Mouse (Mus musculus): ENCODE measurements around the gene Krtap6-1. TPM values are rescaled to one million over a fixed set of nuclear protein-coding genes. Genes with fewer than 3 reads are reported as not detected.
"Not testable (repeated sequence)": the region's sequence is repeated elsewhere in the genome, so short reads cannot be mapped to it uniquely, and the experiment has no call there.

Krtap6-1 gene
- not detected in 2 replicates for polyA plus RNA-seq (2014; fragmentation: Nextera tagmentation; extraction: Ambion mirVana)

- not testable (repeated sequence) for DNase-seq (ENCODE audit: low spot score); H3K9ac ChIP-seq (ENCODE audit: low read depth, low read length); H3K4me2 ChIP-seq (replicated peaks; ENCODE audit: low read depth, low read length); H3K9me3 ChIP-seq (ENCODE audit: control insufficient read depth, low read length); H3K27ac ChIP-seq (ENCODE audit: low read depth, low read length); H3K4me3 ChIP-seq (ENCODE audit: low read depth, low read length); H3K27me3 ChIP-seq (ENCODE audit: control insufficient read depth, insufficient read depth, low read length); ATAC-seq (ENCODE audit: low FRiP score); H3K4me1 ChIP-seq (replicated peaks; ENCODE audit: control insufficient read depth, insufficient read depth, low read length); H3K36me3 ChIP-seq (ENCODE audit: control insufficient read depth, insufficient read depth, low read length)
- 94% methylated on average over 3 of the region's 3 CpGs for WGBS
Observed at GRCm38 (mm10) chr16:89031399-89031798, at the start of gene Krtap6-1. Krtap6-1 (plus strand) TSS chr16:89031699.

DNA sequence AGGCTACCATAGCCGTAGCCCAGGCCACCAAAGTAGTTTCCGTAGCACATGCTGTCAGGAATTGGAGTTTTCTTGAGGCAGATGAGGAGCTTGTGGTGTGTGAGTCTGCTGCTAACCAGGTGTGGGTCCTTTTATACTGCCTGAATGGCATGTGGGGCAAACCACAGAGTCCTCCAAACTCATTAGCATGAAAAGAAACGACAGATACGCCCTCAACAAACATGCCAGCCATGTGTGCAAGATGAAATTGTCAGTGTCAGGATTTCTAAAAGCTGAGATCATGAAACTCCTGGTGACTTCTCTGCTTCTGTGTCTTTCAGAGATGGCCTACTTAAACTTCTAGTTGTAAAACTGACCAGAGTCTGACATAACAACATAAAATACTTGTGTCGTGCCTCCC, 20.8 kb upstream of the Krtap6-1 start, which contains the start of gene Krtap22-2:
Gene Krtap22-2, minus strand, starts transcription at position 101 of the 400 bp plus-strand sequence.
- no peak for DNase-seq (ENCODE audit: low spot score)
- H3K27ac ChIP-seq (ENCODE audit: low read depth, low read length) = no peak within 1 kb of the TSS
- no peak within 1 kb of the TSS for H3K4me2 ChIP-seq (replicated peaks; ENCODE audit: low read depth, low read length)
- H3K4me3 ChIP-seq (ENCODE audit: low read depth, low read length) = no peak within 1 kb of the TSS
- no peaks in the 10 kb centered on the region for H3K4me1 ChIP-seq (replicated peaks; ENCODE audit: control insufficient read depth, insufficient read depth, low read length)
- H3K36me3 ChIP-seq (ENCODE audit: control insufficient read depth, insufficient read depth, low read length) = no peaks in the 10 kb centered on the region
- H3K27me3 ChIP-seq (ENCODE audit: control insufficient read depth, insufficient read depth, low read length) = no peaks in the 10 kb centered on the region
- ATAC-seq (ENCODE audit: low FRiP score) = no peak
- H3K9me3 ChIP-seq (ENCODE audit: control insufficient read depth, low read length) = no peaks in the 10 kb centered on the region
- 85% methylated on average over 5 of the region's 5 CpGs for WGBS
- H3K9ac ChIP-seq (ENCODE audit: low read depth, low read length) = no peak within 1 kb of the TSS

- H3K4me1 ChIP-seq (replicated peaks; ENCODE audit: control insufficient read depth, insufficient read depth, low read length) = no peaks in the 10 kb centered on the region
- H3K4me2 ChIP-seq (replicated peaks; ENCODE audit: low read depth, low read length) = no peak overlapping the region
- no peak overlapping the region for H3K27ac ChIP-seq (ENCODE audit: low read depth, low read length)
- ATAC-seq (ENCODE audit: low FRiP score) (no peak), DNase-seq (ENCODE audit: low spot score) (no peak)
- H3K27me3 ChIP-seq (ENCODE audit: control insufficient read depth, insufficient read depth, low read length) = no peaks in the 10 kb centered on the region
- no peak overlapping the region for H3K4me3 ChIP-seq (ENCODE audit: low read depth, low read length)
- no peaks in the 10 kb centered on the region for H3K36me3 ChIP-seq (ENCODE audit: control insufficient read depth, insufficient read depth, low read length)
- no peak overlapping the region for H3K9ac ChIP-seq (ENCODE audit: low read depth, low read length)
- 94% methylated on average over 3 of the region's 3 CpGs for WGBS
- no peaks in the 10 kb centered on the region for H3K9me3 ChIP-seq (ENCODE audit: control insufficient read depth, low read length)
Observed at GRCm38 (mm10) chr16:89013973-89014372, 17.5 kb upstream of the Krtap6-1 start.

DNA sequence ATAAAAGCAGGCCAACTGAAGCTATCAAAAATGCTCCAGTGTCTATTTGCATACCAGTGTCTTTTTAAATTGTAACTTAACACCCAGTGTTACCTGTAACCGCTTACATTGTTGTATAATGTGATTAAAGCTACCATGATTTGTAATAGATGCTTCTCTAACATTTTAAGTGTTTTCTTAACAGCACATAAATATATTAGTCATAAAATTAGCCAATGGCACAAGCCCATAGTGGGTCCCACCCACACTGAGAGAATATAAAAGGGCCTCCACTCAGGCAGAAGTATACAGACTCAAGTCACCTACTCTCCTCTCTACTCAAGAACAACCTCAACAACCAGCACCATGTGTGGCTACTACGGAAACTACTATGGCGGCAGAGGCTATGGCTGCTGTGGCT, 16.5 kb upstream of the Krtap6-1 start, which contains the start of gene Gm10229:
Gene Gm10229, plus strand, starts transcription at position 301 of the 400 bp plus-strand sequence.
- DNase-seq (ENCODE audit: low spot score); H3K4me3 ChIP-seq (ENCODE audit: low read depth, low read length): not testable (repeated sequence)
- WGBS = 92% methylated on average over 1 of the region's 3 CpGs

GRCm38 (mm10) chr16:89041372-89041771, 9.9 kb downstream of the Krtap6-1 start, which contains the start of gene Gm10228:
Gm10228 (minus strand) TSS chr16:89041472.
- not testable (repeated sequence) for H3K36me3 ChIP-seq (ENCODE audit: control insufficient read depth, insufficient read depth, low read length); H3K4me3 ChIP-seq (ENCODE audit: low read depth, low read length); ATAC-seq (ENCODE audit: low FRiP score); H3K4me1 ChIP-seq (replicated peaks; ENCODE audit: control insufficient read depth, insufficient read depth, low read length); H3K27me3 ChIP-seq (ENCODE audit: control insufficient read depth, insufficient read depth, low read length); H3K27ac ChIP-seq (ENCODE audit: low read depth, low read length); H3K9ac ChIP-seq (ENCODE audit: low read depth, low read length); H3K9me3 ChIP-seq (ENCODE audit: control insufficient read depth, low read length); H3K4me2 ChIP-seq (replicated peaks; ENCODE audit: low read depth, low read length); DNase-seq (ENCODE audit: low spot score)
- WGBS = 93% methylated on average over 2 of the region's 4 CpGs

More for the DNA sequence above, 16.5 kb upstream of the Krtap6-1 start, which contains the start of gene Gm10229:
- not testable (repeated sequence) for H3K27ac ChIP-seq (ENCODE audit: low read depth, low read length); H3K9ac ChIP-seq (ENCODE audit: low read depth, low read length); H3K27me3 ChIP-seq (ENCODE audit: control insufficient read depth, insufficient read depth, low read length); ATAC-seq (ENCODE audit: low FRiP score); H3K36me3 ChIP-seq (ENCODE audit: control insufficient read depth, insufficient read depth, low read length); H3K9me3 ChIP-seq (ENCODE audit: control insufficient read depth, low read length); H3K4me2 ChIP-seq (replicated peaks; ENCODE audit: low read depth, low read length); H3K4me1 ChIP-seq (replicated peaks; ENCODE audit: control insufficient read depth, insufficient read depth, low read length)

GRCm38 (mm10) chr16:89047783-89048182, 16.3 kb downstream of the Krtap6-1 start, which contains the start of gene Krtap6-5:
Krtap6-5 (minus strand) TSS chr16:89047883.
- no peak within 1 kb of the TSS for H3K9ac ChIP-seq (ENCODE audit: low read depth, low read length)
- H3K4me3 ChIP-seq (ENCODE audit: low read depth, low read length) = no peak within 1 kb of the TSS
- DNase-seq (ENCODE audit: low spot score) (no peak), ATAC-seq (ENCODE audit: low FRiP score) (no peak)
- H3K9me3 ChIP-seq (ENCODE audit: control insufficient read depth, low read length) = no peaks in the 10 kb centered on the region
- H3K4me1 ChIP-seq (replicated peaks; ENCODE audit: control insufficient read depth, insufficient read depth, low read length) = no peaks in the 10 kb centered on the region
- H3K4me2 ChIP-seq (replicated peaks; ENCODE audit: low read depth, low read length) = no peak within 1 kb of the TSS
- H3K27ac ChIP-seq (ENCODE audit: low read depth, low read length) = no peak within 1 kb of the TSS
- no peaks in the 10 kb centered on the region for H3K36me3 ChIP-seq (ENCODE audit: control insufficient read depth, insufficient read depth, low read length)
- WGBS = 88% methylated on average over 3 of the region's 3 CpGs
- H3K27me3 ChIP-seq (ENCODE audit: control insufficient read depth, insufficient read depth, low read length) = no peaks in the 10 kb centered on the region

DNA sequence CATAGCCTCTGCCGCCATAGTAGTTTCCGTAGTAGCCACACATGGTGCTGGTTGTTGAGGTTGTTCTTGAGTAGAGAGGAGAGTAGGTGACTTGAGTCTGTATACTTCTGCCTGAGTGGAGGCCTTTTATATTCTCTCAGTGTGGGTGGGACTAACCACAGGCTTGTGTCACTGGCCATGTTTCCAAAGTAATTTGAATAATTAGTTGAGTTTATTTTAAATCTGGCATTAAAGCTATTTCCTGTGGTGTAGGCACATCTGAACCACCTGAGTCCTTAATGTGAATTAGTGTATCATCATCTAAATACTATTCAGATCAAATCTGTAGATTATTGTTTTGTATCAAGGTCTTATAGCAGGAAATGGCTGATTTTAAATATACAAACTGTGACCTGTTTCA, 32.4 kb downstream of the Krtap6-1 start, which contains the start of gene 1110025L11Rik:
Gene 1110025L11Rik, minus strand, starts transcription at position 101 of the 400 bp plus-strand sequence.
- WGBS = no CpG with 5 or more reads among the region's 2 CpGs
- H3K27me3 ChIP-seq (ENCODE audit: control insufficient read depth, insufficient read depth, low read length); H3K4me3 ChIP-seq (ENCODE audit: low read depth, low read length); H3K36me3 ChIP-seq (ENCODE audit: control insufficient read depth, insufficient read depth, low read length); H3K4me1 ChIP-seq (replicated peaks; ENCODE audit: control insufficient read depth, insufficient read depth, low read length); H3K4me2 ChIP-seq (replicated peaks; ENCODE audit: low read depth, low read length); ATAC-seq (ENCODE audit: low FRiP score); H3K9me3 ChIP-seq (ENCODE audit: control insufficient read depth, low read length); H3K9ac ChIP-seq (ENCODE audit: low read depth, low read length); DNase-seq (ENCODE audit: low spot score); H3K27ac ChIP-seq (ENCODE audit: low read depth, low read length): not testable (repeated sequence)

DNA sequence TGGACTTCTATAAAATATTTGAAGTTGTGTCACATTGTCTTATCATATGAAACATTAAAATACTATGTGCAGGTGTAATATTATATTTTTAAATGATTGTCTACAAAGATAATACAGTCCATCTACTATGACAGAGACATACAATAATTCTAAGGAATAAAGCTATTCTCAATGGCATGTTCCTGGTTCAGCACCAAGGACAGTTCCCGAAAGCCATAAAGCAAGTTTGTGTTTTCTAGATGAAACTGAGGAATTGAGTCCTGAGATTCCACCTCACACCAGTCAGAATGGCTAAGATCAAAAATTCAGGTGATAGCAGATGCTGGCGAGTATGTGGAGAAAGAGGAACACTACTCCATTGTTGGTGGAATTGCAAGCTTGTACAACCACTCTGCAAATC, 39.5 kb downstream of the Krtap6-1 start:
- H3K9me3 ChIP-seq (ENCODE audit: control insufficient read depth, low read length); ATAC-seq (ENCODE audit: low FRiP score); H3K4me3 ChIP-seq (ENCODE audit: low read depth, low read length); H3K9ac ChIP-seq (ENCODE audit: low read depth, low read length); H3K4me1 ChIP-seq (replicated peaks; ENCODE audit: control insufficient read depth, insufficient read depth, low read length); H3K27me3 ChIP-seq (ENCODE audit: control insufficient read depth, insufficient read depth, low read length); H3K36me3 ChIP-seq (ENCODE audit: control insufficient read depth, insufficient read depth, low read length); H3K27ac ChIP-seq (ENCODE audit: low read depth, low read length); H3K4me2 ChIP-seq (replicated peaks; ENCODE audit: low read depth, low read length): not testable (repeated sequence)
- peak; percentile 37 for DNase-seq (ENCODE audit: low spot score)
- 73% methylated on average over 2 of the region's 2 CpGs for WGBS

Data from hindbrain, embryonic 11.5 days (tissue).